Mouse (Mus musculus): Measurements from ENCODE around the gene Erc1. TPM values are rescaled to one million over a fixed set of nuclear protein-coding genes. Genes with fewer than 3 reads are reported as not detected.
A peak's percentile ranks its signal among the peaks of the same experiment; 100 is the strongest.

Erc1 gene
- polyA plus RNA-seq, 1 experiment from 2014 or later: 6.5 TPM

GRCm38 (mm10) chr6:119846751-119847517 is 1.0 kb downstream of the Erc1 start:
- DNase-seq (ENCODE audit: low spot score): no peak
- TF ChIP-seq CTCF (IDR thresholded peaks at IDR 0.05; ENCODE audit: low read depth) (no peak), EP300 (optimal IDR thresholded peaks at IDR 0.05) (no peak)
- Histone ChIP-seq H3K27me3 (ENCODE audit: control insufficient read depth, insufficient read depth, low read length) (no peaks in the 10 kb centered on the region), H3K9me3 (ENCODE audit: control insufficient read depth, low read length) (no peaks in the 10 kb centered on the region), H3K9ac (ENCODE audit: low read length) (peak overlapping the region; percentile 87), H3K4me2 (replicated peaks; ENCODE audit: low read depth) (peak overlapping the region; percentile 77), H3K36me3 (ENCODE audit: control insufficient read depth, insufficient read depth, low read length) (no peaks in the 10 kb centered on the region), H3K4me1 (replicated peaks; ENCODE audit: control insufficient read depth, insufficient read depth) (no peaks in the 10 kb centered on the region), H3K27ac (replicated peaks) (no peak overlapping the region), H3K4me3 (ENCODE audit: low read depth, low read length) (peak overlapping the region; percentile 97)
- no peak for ATAC-seq (ENCODE audit: low FRiP score, low TSS enrichment)
- 19% methylated on average over 11 of the region's 11 CpGs for WGBS

- TF ChIP-seq EP300 (optimal IDR thresholded peaks at IDR 0.05): no peak
- DNase-seq (ENCODE audit: low spot score): no peak
- no peaks in the 10 kb centered on the region for H3K9me3 ChIP-seq (ENCODE audit: control insufficient read depth, low read length)
- no peak overlapping the region for H3K4me3 ChIP-seq (ENCODE audit: low read depth, low read length)
- H3K4me1 ChIP-seq (replicated peaks; ENCODE audit: control insufficient read depth, insufficient read depth): no peaks in the 10 kb centered on the region
- H3K27me3 ChIP-seq (ENCODE audit: control insufficient read depth, insufficient read depth, low read length): no peaks in the 10 kb centered on the region
- 75% methylated on average over 5 of the region's 5 CpGs for WGBS
- no peak overlapping the region for H3K27ac ChIP-seq (replicated peaks)
- no peak for ATAC-seq (ENCODE audit: low FRiP score, low TSS enrichment)
- H3K4me2 ChIP-seq (replicated peaks; ENCODE audit: low read depth): no peak overlapping the region
- H3K9ac ChIP-seq (ENCODE audit: low read length): no peak overlapping the region
- H3K36me3 ChIP-seq (ENCODE audit: control insufficient read depth, insufficient read depth, low read length): no peaks in the 10 kb centered on the region
Observed at GRCm38 (mm10) chr6:119829951-119830350, 18.0 kb downstream of the Erc1 start.

DNA sequence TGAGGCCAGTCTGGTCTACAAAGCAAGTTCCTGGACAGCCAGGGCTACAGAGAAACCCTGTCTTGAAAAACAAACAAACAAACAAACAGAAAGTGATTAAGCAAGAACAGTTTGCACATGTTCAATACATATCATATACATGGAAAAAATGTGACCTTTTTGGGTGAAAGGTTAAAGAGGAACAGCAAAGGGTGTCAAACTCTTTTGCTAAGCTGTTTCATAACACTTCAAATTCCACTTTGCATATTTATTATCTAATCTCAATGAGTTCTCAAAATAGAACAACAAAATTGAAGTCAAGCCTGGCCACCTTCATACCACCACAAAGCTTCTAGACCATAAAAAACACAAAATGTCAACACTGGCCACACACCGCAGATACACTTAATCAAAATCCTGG is 19.8 kb downstream of the Erc1 start:
- 95% methylated on average over 1 of the region's 1 CpGs for WGBS
- no peaks in the 10 kb centered on the region for H3K9me3 ChIP-seq (ENCODE audit: control insufficient read depth, low read length)
- no peak overlapping the region for H3K9ac ChIP-seq (ENCODE audit: low read length)
- DNase-seq (ENCODE audit: low spot score): no peak
- no peaks in the 10 kb centered on the region for H3K27me3 ChIP-seq (ENCODE audit: control insufficient read depth, insufficient read depth, low read length)
- H3K27ac ChIP-seq (replicated peaks): no peak overlapping the region
- no peak overlapping the region for H3K4me2 ChIP-seq (replicated peaks; ENCODE audit: low read depth)
- TF ChIP-seq EP300 (optimal IDR thresholded peaks at IDR 0.05) (no peak), CTCF (IDR thresholded peaks at IDR 0.05; ENCODE audit: low read depth) (no peak)
- H3K4me1 ChIP-seq (replicated peaks; ENCODE audit: control insufficient read depth, insufficient read depth): no peaks in the 10 kb centered on the region
- no peaks in the 10 kb centered on the region for H3K36me3 ChIP-seq (ENCODE audit: control insufficient read depth, insufficient read depth, low read length)
- ATAC-seq (ENCODE audit: low FRiP score, low TSS enrichment): no peak
- H3K4me3 ChIP-seq (ENCODE audit: low read depth, low read length): no peak overlapping the region

- WGBS: 78% methylated on average over 4 of the region's 4 CpGs
- H3K9me3 ChIP-seq (ENCODE audit: control insufficient read depth, low read length): no peaks in the 10 kb centered on the region
- no peaks in the 10 kb centered on the region for H3K36me3 ChIP-seq (ENCODE audit: control insufficient read depth, insufficient read depth, low read length)
- no peaks in the 10 kb centered on the region for H3K4me1 ChIP-seq (replicated peaks; ENCODE audit: control insufficient read depth, insufficient read depth)
- H3K4me3 ChIP-seq (ENCODE audit: low read depth, low read length): no peak overlapping the region
- ATAC-seq (ENCODE audit: low FRiP score, low TSS enrichment) (no peak), DNase-seq (ENCODE audit: low spot score) (no peak)
- no peak for TF ChIP-seq EP300 (optimal IDR thresholded peaks at IDR 0.05)
- TF ChIP-seq CTCF (IDR thresholded peaks at IDR 0.05; ENCODE audit: low read depth): no peak
- H3K9ac ChIP-seq (ENCODE audit: low read length): no peak overlapping the region
- no peaks in the 10 kb centered on the region for H3K27me3 ChIP-seq (ENCODE audit: control insufficient read depth, insufficient read depth, low read length)
- no peak overlapping the region for H3K27ac ChIP-seq (replicated peaks)
- no peak overlapping the region for H3K4me2 ChIP-seq (replicated peaks; ENCODE audit: low read depth)
Observed at GRCm38 (mm10) chr6:119826701-119827100, 21.3 kb downstream of the Erc1 start.

- Histone ChIP-seq H3K9me3 (ENCODE audit: control insufficient read depth, low read length) (no peaks in the 10 kb centered on the region), H3K4me1 (replicated peaks; ENCODE audit: control insufficient read depth, insufficient read depth) (no peaks in the 10 kb centered on the region), H3K36me3 (ENCODE audit: control insufficient read depth, insufficient read depth, low read length) (no peaks in the 10 kb centered on the region), H3K9ac (ENCODE audit: low read length) (no peak overlapping the region), H3K27me3 (ENCODE audit: control insufficient read depth, insufficient read depth, low read length) (no peaks in the 10 kb centered on the region), H3K4me2 (replicated peaks; ENCODE audit: low read depth) (no peak overlapping the region), H3K4me3 (ENCODE audit: low read depth, low read length) (no peak overlapping the region), H3K27ac (replicated peaks) (no peak overlapping the region)
- DNase-seq (ENCODE audit: low spot score): no peak
- TF ChIP-seq CTCF (IDR thresholded peaks at IDR 0.05; ENCODE audit: low read depth) (no peak), EP300 (optimal IDR thresholded peaks at IDR 0.05) (no peak)
- 60% methylated on average over 1 of the region's 1 CpGs for WGBS
- ATAC-seq (ENCODE audit: low FRiP score, low TSS enrichment): no peak
Observed at GRCm38 (mm10) chr6:119822216-119822615, 25.8 kb downstream of the Erc1 start.

- Histone ChIP-seq H3K27ac (replicated peaks) (no peak overlapping the region), H3K4me1 (replicated peaks; ENCODE audit: control insufficient read depth, insufficient read depth) (no peaks in the 10 kb centered on the region), H3K9ac (ENCODE audit: low read length) (no peak overlapping the region), H3K9me3 (ENCODE audit: control insufficient read depth, low read length) (no peaks in the 10 kb centered on the region), H3K36me3 (ENCODE audit: control insufficient read depth, insufficient read depth, low read length) (no peaks in the 10 kb centered on the region), H3K4me3 (ENCODE audit: low read depth, low read length) (no peak overlapping the region), H3K4me2 (replicated peaks; ENCODE audit: low read depth) (no peak overlapping the region), H3K27me3 (ENCODE audit: control insufficient read depth, insufficient read depth, low read length) (no peaks in the 10 kb centered on the region)
- ATAC-seq (ENCODE audit: low FRiP score, low TSS enrichment): no peak
- WGBS: 90% methylated on average over 1 of the region's 1 CpGs
- TF ChIP-seq CTCF (IDR thresholded peaks at IDR 0.05; ENCODE audit: low read depth) (no peak), EP300 (optimal IDR thresholded peaks at IDR 0.05) (no peak)
- DNase-seq (ENCODE audit: low spot score): no peak
Observed at GRCm38 (mm10) chr6:119821158-119821557, 26.8 kb downstream of the Erc1 start.

Measured in stomach, postnatal 0 days (tissue).